Mouse (Mus musculus): Measurements from ENCODE around the gene Dlgap1.

DNA sequence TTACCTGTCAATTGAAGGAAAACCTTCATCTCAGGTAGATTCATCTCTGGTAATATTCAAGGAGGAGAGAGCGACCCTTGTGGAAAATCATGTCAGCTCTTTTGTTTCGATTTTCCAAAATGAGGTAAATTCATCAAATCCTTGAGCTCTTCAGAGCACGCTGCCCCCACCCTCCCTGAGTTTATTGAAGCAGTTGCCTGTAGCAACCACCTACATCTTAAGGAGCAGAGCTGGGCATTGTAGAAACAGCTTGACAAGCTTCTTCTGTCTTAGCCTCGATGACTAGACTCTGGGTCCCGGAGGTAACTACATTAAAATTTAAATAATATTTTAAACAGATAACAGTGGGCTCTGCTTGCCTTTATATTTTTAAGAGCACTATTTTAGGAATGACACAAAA, 636.8 kb downstream of the Dlgap1 start:
- no peak for TF ChIP-seq CTCF (IDR thresholded peaks at IDR 0.05; ENCODE audit: low read depth)
- TF ChIP-seq EP300 (IDR thresholded peaks at IDR 0.05; ENCODE audit: low read depth) = no peak
